Mouse (Mus musculus) midbrain, embryonic 11.5 days (tissue): Measurements from ENCODE around the gene Prkce. TPM values are rescaled to one million over a fixed set of nuclear protein-coding genes. Genes with fewer than 3 reads are reported as not detected.

Experiments
- ATAC-seq: fragments of 200-750 bp; cut with Nextera tagmentation; 2 replicates; pipeline ENCODE4 v1.8.0; 2017; ENCODE audit warnings: moderate TSS enrichment, moderate library complexity; ENCODE audit not compliant: low FRiP score
- DNase-seq: peaks from one replicate; pipeline ENCODE4 v3.0.0; 2015; ENCODE audit warnings: low spot score; ENCODE audit errors: missing footprints
- H3K27ac ChIP-seq: fragments of 300-500 bp; sonication (generic); 2 replicates; pipeline ENCODE4 v1.5.1; 2014; ENCODE audit warnings: low read depth, low read length
- H3K27me3 ChIP-seq: fragments of 300-500 bp; sonication (generic); 2 replicates; pipeline ENCODE4 v1.6.1; 2014; ENCODE audit warnings: mild to moderate bottlenecking, low read length, moderate library complexity, mixed read lengths; ENCODE audit not compliant: control insufficient read depth, insufficient read depth
- H3K36me3 ChIP-seq: fragments of 300-500 bp; sonication (generic); 2 replicates; pipeline ENCODE4 v1.6.1; 2014; ENCODE audit warnings: mild to moderate bottlenecking, low read length, moderate library complexity, mixed read lengths; ENCODE audit not compliant: control insufficient read depth, insufficient read depth
- H3K4me1 ChIP-seq: fragments of 300-500 bp; sonication (generic); 2 replicates; pipeline ENCODE4 v1.6.1; 2014; ENCODE audit warnings: low read length; ENCODE audit not compliant: control insufficient read depth, insufficient read depth
- H3K4me2 ChIP-seq: fragments of 300-500 bp; sonication (generic); 2 replicates; pipeline ENCODE4 v1.6.1; 2014; ENCODE audit warnings: mild to moderate bottlenecking, moderate library complexity
- H3K4me3 ChIP-seq: fragments of 300-500 bp; sonication (generic); 2 replicates; pipeline ENCODE4 v1.5.1; 2014; ENCODE audit warnings: low read depth, low read length
- H3K9ac ChIP-seq: fragments of 300-500 bp; sonication (generic); 2 replicates; pipeline ENCODE4 v1.6.1; 2014; ENCODE audit warnings: low read length
- H3K9me3 ChIP-seq: fragments of 300-500 bp; sonication (generic); 2 replicates; pipeline ENCODE4 v1.6.1; 2016; ENCODE audit warnings: low read length; ENCODE audit not compliant: control insufficient read depth
- WGBS: fragments of 180-500 bp; shearing (Covaris S2); extraction: QIAGEN DNeasy Blood & Tissue Kit; methylation state at CpG from one replicate; pipeline ENCODE4 v1.1.7; 2014; 5-methylcytosine and 5-hydroxymethylcytosine counted together
- polyA plus RNA-seq: library from polyadenylated mRNA; unstranded; fragments of >200 nt; fragmentation: Nextera tagmentation; extraction: Ambion mirVana; gene quantifications from 2 replicates; pipeline ENCODE4 v1.2.1, GENCODE M21; 2014

Gene Prkce
- polyA plus RNA-seq, 1 experiment from 2014 or later: 3.5 TPM

DNA sequence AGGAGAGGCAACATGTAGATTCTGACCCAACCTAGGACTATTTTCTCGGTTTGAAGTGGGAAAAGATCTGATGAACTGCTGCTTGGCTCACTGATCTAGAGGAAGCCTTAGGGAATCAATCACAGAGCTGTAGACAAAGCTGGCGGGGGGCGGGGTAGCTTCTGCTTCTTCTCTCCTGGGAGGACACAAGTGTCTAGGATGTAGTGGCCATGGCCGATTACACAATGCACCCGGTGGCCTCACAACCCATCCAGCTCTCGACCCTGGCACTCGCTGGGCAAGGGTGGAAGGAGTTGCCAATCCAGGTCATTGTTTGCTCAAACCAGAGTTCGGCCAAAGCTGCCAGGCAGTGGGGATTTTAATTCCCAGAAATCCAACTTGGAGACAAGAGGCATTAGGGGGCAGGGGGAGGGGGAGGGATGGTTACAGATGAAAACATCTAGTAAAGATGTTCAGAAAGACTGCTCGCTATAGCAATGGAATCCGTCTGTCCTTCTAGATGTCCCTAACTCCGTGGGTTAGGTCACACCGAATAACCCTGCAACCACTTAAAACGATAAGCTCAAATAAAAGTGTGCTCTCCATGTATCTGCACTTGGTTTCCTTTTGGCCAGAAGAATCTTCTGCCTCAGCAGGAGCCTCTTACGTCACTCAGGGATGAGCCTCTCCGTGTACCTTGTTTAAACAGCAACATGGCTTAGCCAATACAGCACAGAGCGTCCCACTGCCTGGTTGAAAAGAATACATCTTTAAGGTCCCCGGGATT is 365.4 kb downstream of the Prkce start:
- 0 out of 2 replicates have a peak, but pooled peaks have one; percentile 27 for ATAC-seq
- Histone ChIP-seq H3K27ac (no peak overlapping the region), H3K4me1 (no peaks in the 10 kb centered on the region; the same call in 1 of the 2 replicates), H3K4me2 (no peak overlapping the region), H3K27me3 (no peaks in the 10 kb centered on the region), H3K36me3 (no peaks in the 10 kb centered on the region), H3K4me3 (no peak overlapping the region), H3K9ac (no peak overlapping the region), H3K9me3 (no peaks in the 10 kb centered on the region)
- WGBS: 71% methylated on average over 17 of the region's 17 CpGs
- DNase-seq: no peak

DNA sequence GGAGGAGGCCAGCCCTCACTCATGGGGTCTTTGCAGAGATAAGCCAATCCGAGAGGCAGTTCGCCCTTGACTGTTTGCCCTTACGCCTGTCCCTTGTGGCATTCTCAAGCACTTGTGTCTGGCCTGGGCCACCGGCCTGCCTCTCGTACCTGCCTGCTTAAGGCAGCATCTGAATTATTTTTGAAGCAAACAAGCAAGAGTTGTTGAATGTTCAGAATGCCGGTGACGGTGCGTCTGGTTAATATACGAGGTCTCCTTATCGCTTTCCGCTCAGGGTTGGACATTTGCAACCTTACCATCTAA is 365.9 kb downstream of the Prkce start:
- Histone ChIP-seq H3K4me2 (no peak overlapping the region), H3K4me1 (no peaks in the 10 kb centered on the region; the same call in 1 of the 2 replicates), H3K9me3 (no peaks in the 10 kb centered on the region), H3K4me3 (no peak overlapping the region), H3K27me3 (no peaks in the 10 kb centered on the region), H3K36me3 (no peaks in the 10 kb centered on the region), H3K27ac (no peak overlapping the region), H3K9ac (no peak overlapping the region)
- no peak for DNase-seq
- no peak for ATAC-seq
- WGBS: 86% methylated on average over 11 of the region's 11 CpGs

DNA sequence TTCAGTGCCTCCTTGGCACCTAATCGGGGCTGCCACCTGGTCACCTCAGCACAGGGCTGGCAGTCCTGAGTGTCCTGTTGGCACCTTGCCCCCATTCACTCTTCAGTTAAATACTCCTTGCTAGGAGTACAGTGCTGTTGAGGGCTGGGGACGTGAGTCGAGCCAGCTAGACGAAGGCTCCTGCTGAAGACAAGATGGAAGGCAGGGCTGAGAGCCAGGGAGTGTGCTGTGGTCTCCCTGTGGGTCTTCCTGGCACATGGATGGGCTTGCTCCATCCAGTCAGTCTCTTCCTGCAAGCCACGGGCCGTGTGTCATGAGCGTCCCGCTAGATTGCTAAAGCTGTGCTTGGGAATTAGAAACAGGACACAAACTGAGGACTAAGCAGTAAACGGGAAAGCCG is 367.5 kb downstream of the Prkce start:
- no peaks in the 10 kb centered on the region; the same call in 1 of the 2 replicates for H3K4me1 ChIP-seq
- 0 out of 2 replicates have a peak, but pooled peaks have one; percentile 19 for ATAC-seq
- DNase-seq: no peak
- no peak overlapping the region for H3K9ac ChIP-seq
- H3K27me3 ChIP-seq: no peaks in the 10 kb centered on the region
- H3K27ac ChIP-seq: no peak overlapping the region
- H3K9me3 ChIP-seq: no peaks in the 10 kb centered on the region
- no peaks in the 10 kb centered on the region for H3K36me3 ChIP-seq
- 85% methylated on average over 10 of the region's 10 CpGs for WGBS
- no peak overlapping the region for H3K4me3 ChIP-seq
- H3K4me2 ChIP-seq: no peak overlapping the region

DNA sequence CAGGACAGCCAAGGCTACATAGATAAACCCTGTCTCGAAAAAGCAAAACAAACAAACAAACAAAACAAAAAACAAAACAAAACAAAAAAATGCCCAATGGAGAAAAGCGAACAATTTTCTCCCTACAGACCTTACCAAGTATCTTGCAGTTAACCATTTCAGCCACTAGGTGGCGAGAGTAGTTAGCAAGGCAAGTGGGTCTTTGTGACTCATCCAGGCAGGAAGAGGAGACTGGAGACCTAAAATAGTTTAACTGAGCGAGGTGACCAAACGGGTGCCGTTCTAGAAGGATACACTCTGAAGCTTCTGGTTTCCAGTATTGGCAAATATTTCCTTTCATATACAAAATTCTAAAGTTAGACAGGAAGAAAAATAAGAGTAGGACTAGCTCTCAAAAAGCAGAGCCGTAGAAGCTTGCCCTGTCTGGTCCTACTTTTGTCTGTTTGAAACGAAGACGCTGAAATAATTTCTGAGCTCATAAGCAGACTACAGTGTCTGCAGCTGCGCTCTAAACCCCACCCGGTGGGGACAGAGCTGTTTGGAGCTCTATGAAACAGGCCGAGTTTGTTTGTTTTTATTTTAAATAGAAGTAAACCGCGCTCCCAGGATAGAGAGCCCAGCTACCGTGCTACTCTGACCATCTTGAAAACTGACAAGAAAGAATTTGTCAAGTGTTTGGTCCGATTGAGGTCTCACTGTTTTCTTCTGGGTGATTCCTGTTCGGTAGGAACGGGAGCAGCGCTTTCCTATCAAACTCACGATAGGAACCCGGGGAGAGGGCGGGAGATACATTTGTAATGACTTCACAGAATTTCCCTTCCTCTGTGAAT is 368.5 kb downstream of the Prkce start:
- H3K4me3 ChIP-seq: no peak overlapping the region
- DNase-seq: peak; percentile 96
- no peaks in the 10 kb centered on the region for H3K27me3 ChIP-seq
- H3K9me3 ChIP-seq: no peaks in the 10 kb centered on the region
- H3K27ac ChIP-seq: no peak overlapping the region
- no peaks in the 10 kb centered on the region for H3K36me3 ChIP-seq
- H3K4me1 ChIP-seq: no peaks in the 10 kb centered on the region; the same call in 1 of the 2 replicates
- peak overlapping the region; percentile 3; the same call in 1 of the 2 replicates for H3K4me2 ChIP-seq
- peak; percentile 74; the same call in 1 of the 2 replicates for ATAC-seq
- H3K9ac ChIP-seq: no peak overlapping the region
- 52% methylated on average over 22 of the region's 22 CpGs for WGBS

DNA sequence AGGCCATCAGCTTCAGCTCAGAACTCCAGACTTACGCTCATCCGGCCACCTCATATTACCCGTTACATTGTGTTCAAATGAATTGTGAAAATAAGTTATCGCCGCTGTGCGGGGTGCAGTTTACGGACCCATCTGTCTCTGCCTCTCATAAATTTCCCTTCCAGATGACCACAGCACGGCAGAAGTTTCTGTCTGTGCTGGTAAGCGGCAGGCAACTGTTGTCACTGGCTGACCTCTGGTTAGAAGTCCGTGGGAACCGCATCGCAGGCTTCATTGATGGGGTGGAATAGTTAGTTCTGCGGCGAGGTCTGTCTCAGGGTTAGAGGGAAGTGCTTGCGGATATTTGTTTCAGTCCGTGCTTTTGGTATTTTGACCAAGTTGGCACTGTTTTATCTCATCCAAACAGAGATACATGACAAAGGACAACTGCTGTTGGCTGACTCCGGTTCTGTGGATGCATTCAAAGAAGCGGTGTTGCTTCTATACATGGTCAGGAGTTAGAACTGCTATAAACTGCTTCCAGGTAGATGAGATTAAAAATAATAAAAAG is 372.4 kb downstream of the Prkce start:
- H3K4me3 ChIP-seq: no peak overlapping the region
- H3K4me2 ChIP-seq: no peak overlapping the region
- DNase-seq (no peak), ATAC-seq (no peak)
- no peaks in the 10 kb centered on the region for H3K4me1 ChIP-seq
- H3K27ac ChIP-seq: no peak overlapping the region
- no peaks in the 10 kb centered on the region for H3K9me3 ChIP-seq
- WGBS: 86% methylated on average over 18 of the region's 18 CpGs
- H3K36me3 ChIP-seq: no peaks in the 10 kb centered on the region
- H3K9ac ChIP-seq: no peak overlapping the region
- H3K27me3 ChIP-seq: no peaks in the 10 kb centered on the region

DNA sequence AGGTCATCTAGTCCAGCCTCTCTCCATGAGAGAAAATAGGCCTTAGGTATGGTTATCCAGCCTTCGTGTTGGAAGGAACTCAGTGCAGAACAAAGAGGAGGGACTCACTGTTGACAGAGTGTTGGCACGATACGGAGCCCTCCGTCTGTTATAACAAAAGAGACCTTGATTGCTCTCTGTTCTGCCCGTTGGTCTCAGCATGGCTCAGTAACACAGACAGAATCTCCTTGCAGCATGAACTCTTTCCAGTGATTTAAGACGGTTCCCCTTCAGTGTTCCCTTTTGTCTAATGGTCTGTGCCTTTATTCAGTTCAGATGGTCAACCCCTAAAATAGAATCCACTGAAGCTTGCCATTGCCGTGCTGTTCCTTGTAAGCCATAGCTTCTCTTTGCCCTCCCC is 378.9 kb downstream of the Prkce start:
- no peak overlapping the region for H3K4me3 ChIP-seq
- DNase-seq: no peak

DNA sequence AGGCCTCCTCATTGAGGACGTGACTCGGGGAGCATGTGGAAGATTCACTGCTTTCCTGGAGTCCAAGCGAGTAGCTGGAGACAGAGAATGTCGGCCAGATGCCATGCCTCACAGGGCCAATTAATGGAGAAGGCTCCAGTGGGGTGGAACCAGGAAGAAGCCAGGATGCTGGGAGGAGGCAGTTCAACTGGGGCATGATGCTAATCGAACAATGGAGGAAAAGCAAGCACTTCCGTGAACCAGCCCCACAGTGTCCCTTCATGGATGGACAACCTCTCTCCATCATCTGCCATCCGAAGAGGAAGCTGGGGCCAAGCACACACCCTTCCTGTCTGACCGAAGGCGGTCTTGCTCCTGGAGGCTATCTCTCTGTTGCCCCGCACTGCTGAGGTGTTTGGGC is 381.5 kb downstream of the Prkce start:
- ATAC-seq: no peak
- Histone ChIP-seq H3K4me3 (no peak overlapping the region), H3K36me3 (no peaks in the 10 kb centered on the region), H3K27ac (no peak overlapping the region), H3K4me1 (no peaks in the 10 kb centered on the region), H3K4me2 (no peak overlapping the region), H3K9me3 (no peaks in the 10 kb centered on the region), H3K9ac (no peak overlapping the region), H3K27me3 (no peaks in the 10 kb centered on the region)
- no peak for DNase-seq
- WGBS: 89% methylated on average over 10 of the region's 10 CpGs

More for the DNA sequence above, 378.9 kb downstream of the Prkce start:
- WGBS: 52% methylated on average over 7 of the region's 7 CpGs
- no peak for ATAC-seq
- Histone ChIP-seq H3K9me3 (no peaks in the 10 kb centered on the region), H3K4me2 (no peak overlapping the region), H3K9ac (no peak overlapping the region), H3K27ac (no peak overlapping the region), H3K27me3 (no peaks in the 10 kb centered on the region), H3K4me1 (no peaks in the 10 kb centered on the region), H3K36me3 (no peaks in the 10 kb centered on the region)

DNA sequence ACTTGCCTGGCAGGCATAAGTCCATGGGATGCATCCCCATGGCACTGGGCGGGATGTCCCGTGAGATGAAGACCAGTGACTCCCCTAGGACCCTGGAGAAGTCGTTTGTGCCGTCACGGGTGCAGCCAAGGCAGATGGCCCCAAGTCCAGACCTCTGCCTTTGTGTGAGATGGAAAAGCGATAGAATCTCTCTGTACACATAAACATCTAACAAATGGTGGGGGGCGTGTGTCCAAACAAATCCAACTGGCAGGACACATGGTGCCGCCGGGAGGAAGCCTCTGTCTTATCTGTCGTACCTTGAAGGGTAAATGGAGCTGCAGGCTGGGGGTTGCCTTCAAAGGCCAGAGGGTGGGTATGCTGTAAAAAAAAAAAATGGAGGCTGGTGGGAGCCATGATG is 384.0 kb downstream of the Prkce start:
- WGBS: 87% methylated on average over 10 of the region's 10 CpGs
- Histone ChIP-seq H3K4me1 (no peaks in the 10 kb centered on the region), H3K4me2 (no peak overlapping the region), H3K27ac (no peak overlapping the region), H3K9ac (no peak overlapping the region), H3K36me3 (no peaks in the 10 kb centered on the region), H3K9me3 (no peaks in the 10 kb centered on the region), H3K4me3 (no peak overlapping the region), H3K27me3 (no peaks in the 10 kb centered on the region)
- no peak for DNase-seq
- ATAC-seq: no peak

DNA sequence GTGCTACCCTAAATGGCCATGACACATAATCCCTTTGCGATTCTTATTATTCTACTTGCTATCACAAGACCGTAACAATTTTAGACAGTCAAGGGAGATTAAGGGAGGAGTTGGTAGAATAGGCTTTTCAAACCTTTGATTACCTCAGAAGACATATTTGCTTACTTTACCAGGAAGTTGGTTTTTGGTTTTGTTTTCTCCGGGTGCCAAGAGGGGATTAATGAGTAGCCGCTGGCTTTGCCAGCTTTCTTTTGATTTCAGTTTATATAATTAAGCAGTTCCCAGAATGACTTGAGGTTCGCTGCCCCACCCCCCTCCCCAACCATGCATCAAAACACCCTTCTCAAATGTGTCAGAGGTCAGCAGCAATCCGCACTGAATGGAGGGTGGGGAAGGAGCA is 384.4 kb downstream of the Prkce start:
- Histone ChIP-seq H3K4me3 (no peak overlapping the region), H3K27me3 (no peaks in the 10 kb centered on the region), H3K9me3 (no peaks in the 10 kb centered on the region), H3K27ac (no peak overlapping the region), H3K4me1 (no peaks in the 10 kb centered on the region), H3K9ac (no peak overlapping the region), H3K36me3 (no peaks in the 10 kb centered on the region), H3K4me2 (no peak overlapping the region)
- WGBS: 64% methylated on average over 6 of the region's 6 CpGs
- DNase-seq (no peak), ATAC-seq (no peak)
